Mouse (Mus musculus) E14TG2a.4 (cell line): Measurements from ENCODE around the gene Gm9747.

Experiments
- H3K27me3 ChIP-seq: 2 replicates; pipeline ENCODE4 v1.6.1; 2014; ENCODE audit warnings: low read length, control low read depth; ENCODE audit not compliant: insufficient read depth
- H3K36me3 ChIP-seq: 2 replicates; pipeline ENCODE4 v1.6.1; 2014; ENCODE audit warnings: low read length, control low read depth; ENCODE audit not compliant: insufficient read depth
- H3K4me1 ChIP-seq: replicated peaks from 2 replicates; pipeline ENCODE4 v1.6.1; 2014; ENCODE audit warnings: low read depth, low read length, control low read depth
- H3K4me3 ChIP-seq: replicated peaks from 2 replicates; pipeline ENCODE4 v1.5.1; 2014; ENCODE audit warnings: mild to moderate bottlenecking, low read length
- H3K9me3 ChIP-seq: 2 replicates; pipeline ENCODE4 v1.6.1; 2014; ENCODE audit warnings: low read length, control low read depth
- CTCF ChIP-seq: conservative IDR thresholded peaks from 2 replicates; pipeline ENCODE4 v1.5.1; 2014; ENCODE audit warnings: low read length
- NANOG ChIP-seq: IDR thresholded peaks from 2 replicates; pipeline ENCODE4 v1.6.1; 2014; ENCODE audit warnings: borderline replicate concordance, low read length, mixed read lengths
- POU5F1 ChIP-seq: IDR thresholded peaks from 2 replicates; pipeline ENCODE4 v1.6.1; 2014; ENCODE audit warnings: low read length, borderline replicate concordance

The Gm9747 gene

GRCm38 (mm10) chr1:82232812-82233211 lies at the start of gene Gm9747:
Gene Gm9747, plus strand, starts transcription at chr1:82233112.
- Histone ChIP-seq H3K27me3 (no peaks in the 10 kb centered on the region), H3K4me1 (peaks cover 19% of the 10 kb centered on the region), H3K9me3 (no peaks in the 10 kb centered on the region), H3K36me3 (no peaks in the 10 kb centered on the region), H3K4me3 (no peak within 1 kb of the TSS)
- TF ChIP-seq NANOG, result no peak
- no peak for TF ChIP-seq POU5F1
- no peak for TF ChIP-seq CTCF

DNA sequence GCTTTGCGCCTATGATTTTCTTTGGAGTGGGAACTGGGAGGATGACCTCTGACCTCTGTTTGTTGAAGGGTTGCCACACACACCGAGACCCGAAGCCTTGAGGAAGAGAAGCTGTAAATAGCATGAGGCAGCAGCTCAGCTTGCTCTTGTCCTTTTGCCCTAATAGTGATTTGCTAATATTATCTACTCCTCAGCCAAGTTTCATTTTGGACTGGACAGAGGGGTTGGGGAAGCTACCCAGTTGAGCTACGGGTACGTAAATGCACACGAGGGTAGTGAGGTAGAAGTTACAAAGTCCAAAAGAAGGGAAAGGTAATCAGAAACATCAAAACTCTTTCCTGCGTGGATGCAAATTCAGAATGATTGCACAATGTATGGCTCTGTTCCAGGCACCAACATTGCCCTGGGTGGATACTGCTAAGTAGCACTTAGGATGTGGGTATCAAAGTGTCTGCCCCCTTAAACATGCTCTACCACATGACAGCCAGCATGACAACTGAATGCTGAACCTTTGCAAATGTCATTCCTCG lies 48.9 kb upstream of the Gm9747 start:
- Histone ChIP-seq H3K4me1 (no peaks in the 10 kb centered on the region), H3K36me3 (no peaks in the 10 kb centered on the region), H3K27me3 (no peaks in the 10 kb centered on the region), H3K9me3 (no peaks in the 10 kb centered on the region), H3K4me3 (no peak overlapping the region)
- TF ChIP-seq NANOG (no peak), POU5F1 (no peak), CTCF (no peak)

DNA sequence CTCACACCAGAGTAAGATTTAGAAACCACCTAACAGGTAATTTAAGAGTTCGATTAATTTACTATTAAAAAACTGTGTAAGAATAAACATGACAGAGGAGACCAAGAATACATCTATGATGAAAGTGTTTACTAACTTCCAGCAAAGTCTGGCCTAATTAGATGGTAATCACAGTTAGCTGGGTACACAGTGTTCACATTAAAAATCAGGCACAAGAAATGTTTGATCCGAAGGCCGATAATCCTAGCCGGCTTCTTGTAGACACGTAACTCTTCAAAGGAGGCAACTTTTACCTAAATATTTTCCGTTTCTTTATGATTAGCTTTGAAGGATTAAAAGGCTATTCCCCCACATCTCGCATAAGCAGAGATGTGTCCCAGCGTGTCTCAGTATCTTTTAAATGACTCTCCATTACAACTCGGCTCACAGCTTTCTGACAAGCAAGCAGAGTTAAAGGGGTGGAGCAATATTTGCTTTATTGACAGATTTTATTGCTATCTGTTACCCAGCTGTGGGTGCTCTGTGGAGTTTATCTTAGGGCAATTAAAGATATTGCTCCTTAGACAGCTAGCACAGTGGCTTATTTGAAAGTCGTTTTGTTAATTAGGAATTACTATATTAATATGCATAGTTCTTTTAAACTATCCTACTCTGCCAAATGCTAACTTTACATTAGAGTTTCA lies 44.2 kb upstream of the Gm9747 start:
- Histone ChIP-seq H3K4me3 (no peak overlapping the region), H3K9me3 (no peaks in the 10 kb centered on the region), H3K4me1 (no peaks in the 10 kb centered on the region), H3K36me3 (no peaks in the 10 kb centered on the region), H3K27me3 (no peaks in the 10 kb centered on the region)
- TF ChIP-seq POU5F1, result no peak
- TF ChIP-seq CTCF, result no peak
- TF ChIP-seq NANOG, result no peak

GRCm38 (mm10) chr1:82189516-82189915 lies 43.4 kb upstream of the Gm9747 start:
- no peak for TF ChIP-seq CTCF
- no peak for TF ChIP-seq NANOG
- no peak for TF ChIP-seq POU5F1
- Histone ChIP-seq H3K9me3 (no peaks in the 10 kb centered on the region), H3K4me1 (no peaks in the 10 kb centered on the region), H3K4me3 (no peak overlapping the region), H3K27me3 (no peaks in the 10 kb centered on the region), H3K36me3 (no peaks in the 10 kb centered on the region)

DNA sequence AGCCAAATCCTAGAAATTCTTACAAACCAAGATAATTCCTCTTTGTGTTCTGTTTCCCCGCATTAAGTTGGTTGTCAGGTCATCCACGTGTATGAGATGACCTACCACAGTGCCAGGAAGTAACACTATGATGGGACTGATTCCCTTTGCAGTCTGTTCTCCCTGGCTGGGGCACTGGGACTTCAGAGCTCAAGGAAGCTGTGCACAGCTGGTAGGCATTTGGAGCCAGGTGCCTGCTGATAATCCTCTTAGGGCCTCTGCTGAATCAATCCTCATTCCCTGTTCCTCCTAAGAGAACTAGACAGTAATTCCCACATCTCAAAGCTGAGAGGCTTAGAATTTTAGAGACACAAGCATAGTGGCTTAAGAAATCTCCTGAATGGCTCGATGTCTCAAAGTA lies 41.3 kb upstream of the Gm9747 start:
- no peaks in the 10 kb centered on the region for H3K27me3 ChIP-seq
- no peaks in the 10 kb centered on the region for H3K9me3 ChIP-seq
- TF ChIP-seq POU5F1, result no peak
- no peak for TF ChIP-seq NANOG
- TF ChIP-seq CTCF, result no peak
- no peaks in the 10 kb centered on the region for H3K36me3 ChIP-seq
- no peaks in the 10 kb centered on the region for H3K4me1 ChIP-seq
- H3K4me3 ChIP-seq, result no peak overlapping the region

DNA sequence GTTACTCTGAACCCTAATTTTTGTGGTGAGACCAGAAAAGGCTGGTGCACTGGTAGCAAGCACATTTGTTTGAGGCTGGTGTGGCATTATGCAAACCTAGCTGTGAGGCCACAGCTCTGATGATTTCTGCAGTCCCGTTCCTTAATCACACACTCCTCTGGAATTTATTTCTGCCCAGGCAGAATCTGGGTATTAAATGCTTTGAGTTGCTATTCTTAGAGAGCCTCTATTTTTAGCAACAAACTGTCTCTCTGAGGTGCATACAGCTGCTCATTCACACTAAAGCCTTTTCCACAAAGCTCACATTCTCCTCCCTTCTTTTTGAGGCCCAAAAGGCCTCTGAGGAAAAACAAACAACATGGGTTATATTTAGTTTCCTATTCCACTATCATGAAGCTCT lies 33.0 kb upstream of the Gm9747 start:
- Histone ChIP-seq H3K27me3 (no peaks in the 10 kb centered on the region), H3K4me1 (no peaks in the 10 kb centered on the region), H3K9me3 (no peaks in the 10 kb centered on the region), H3K4me3 (no peak overlapping the region), H3K36me3 (no peaks in the 10 kb centered on the region)
- TF ChIP-seq CTCF, result no peak
- TF ChIP-seq NANOG, result no peak
- no peak for TF ChIP-seq POU5F1

DNA sequence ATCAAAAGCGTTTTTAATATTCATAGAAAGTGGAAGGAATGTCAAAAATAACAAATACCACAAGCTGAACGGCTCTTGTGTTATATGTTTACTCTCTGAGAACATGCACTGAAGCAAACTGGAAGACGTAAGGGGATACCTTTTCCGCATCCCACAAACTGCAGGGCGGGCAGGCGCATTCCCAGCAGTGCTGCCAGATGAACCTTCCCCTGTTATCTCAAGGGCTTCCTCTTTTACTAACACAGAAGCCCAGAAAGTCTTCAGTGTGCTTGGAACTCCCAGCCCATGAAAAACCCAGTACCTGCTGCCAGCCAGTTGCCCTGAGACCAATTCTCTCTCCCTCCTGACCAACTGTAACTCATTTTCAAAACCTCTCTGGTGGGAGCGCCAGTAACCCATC lies 32.3 kb upstream of the Gm9747 start:
- H3K36me3 ChIP-seq, result no peaks in the 10 kb centered on the region
- no peaks in the 10 kb centered on the region for H3K4me1 ChIP-seq
- no peaks in the 10 kb centered on the region for H3K9me3 ChIP-seq
- TF ChIP-seq NANOG, result no peak
- TF ChIP-seq POU5F1, result no peak
- no peak for TF ChIP-seq CTCF
- H3K4me3 ChIP-seq, result no peak overlapping the region
- no peaks in the 10 kb centered on the region for H3K27me3 ChIP-seq

DNA sequence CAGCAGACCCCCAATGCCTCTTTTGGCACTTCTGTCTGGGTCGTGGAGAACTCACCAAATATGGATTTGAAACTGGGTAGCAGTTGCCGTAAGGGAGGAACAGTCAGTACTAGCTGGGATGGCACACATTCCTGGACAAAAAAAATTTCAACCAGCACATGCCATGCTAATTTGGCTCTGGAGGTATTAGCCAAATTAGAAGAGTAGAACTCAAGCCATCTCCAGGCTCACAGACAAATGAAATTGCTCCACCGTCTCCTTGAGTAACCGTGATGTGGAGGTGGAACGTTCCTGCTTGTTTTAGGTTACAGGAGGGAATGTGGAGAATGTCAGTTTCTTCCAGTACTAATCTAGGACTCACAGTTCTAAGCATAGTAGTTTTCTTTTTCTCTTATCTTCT lies 25.4 kb upstream of the Gm9747 start:
- H3K4me1 ChIP-seq, result no peaks in the 10 kb centered on the region
- H3K27me3 ChIP-seq, result no peaks in the 10 kb centered on the region
- no peak overlapping the region for H3K4me3 ChIP-seq
- H3K36me3 ChIP-seq, result no peaks in the 10 kb centered on the region
- TF ChIP-seq POU5F1, result no peak
- TF ChIP-seq NANOG, result no peak
- no peak for TF ChIP-seq CTCF
- H3K9me3 ChIP-seq, result peaks cover 9% of the 10 kb centered on the region
